Mouse (Mus musculus) testis, adult 2 months (tissue): ENCODE measurements around the gene Pip5k1b. TPM values are rescaled to one million over a fixed set of nuclear protein-coding genes. Genes with fewer than 3 reads are reported as not detected.

Experiments
- H3K27ac ChIP-seq: fragments of 200-500 bp; 2 replicates; pipeline ENCODE4 v1.5.1; 2012; ENCODE audit warnings: low read depth, low read length; ENCODE audit not compliant: control insufficient read depth, insufficient read depth
- H3K27me3 ChIP-seq: fragments of 200-500 bp; 2 replicates; pipeline ENCODE4 v1.6.1; 2012; ENCODE audit warnings: mild to moderate bottlenecking, low read length, moderate library complexity; ENCODE audit not compliant: control insufficient read depth, insufficient read depth
- H3K36me3 ChIP-seq: fragments of 200-500 bp; 2 replicates; pipeline ENCODE4 v1.6.1; 2012; ENCODE audit warnings: mild to moderate bottlenecking, low read length; ENCODE audit not compliant: control insufficient read depth, insufficient read depth
- H3K4me1 ChIP-seq: fragments of 200-500 bp; 2 replicates; pipeline ENCODE4 v1.6.1; 2012; ENCODE audit warnings: low read length; ENCODE audit not compliant: control insufficient read depth, insufficient read depth
- H3K4me3 ChIP-seq: fragments of 200-500 bp; 2 replicates; pipeline ENCODE4 v1.5.1; 2012; ENCODE audit warnings: low read depth, mild to moderate bottlenecking, low read length, moderate library complexity, mixed read lengths; ENCODE audit not compliant: control insufficient read depth
- CTCF ChIP-seq: fragments of 200-500 bp; IDR thresholded peaks from 2 replicates; pipeline ENCODE4 v1.5.1; 2012; ENCODE audit warnings: low read depth, mild to moderate bottlenecking, inconsistent platforms, low read length, moderate library complexity; ENCODE audit not compliant: control insufficient read depth, insufficient read depth, insufficient replicate concordance
- POLR2A ChIP-seq: fragments of 200-500 bp; IDR thresholded peaks from 2 replicates; pipeline ENCODE4 v1.6.1; 2012; ENCODE audit warnings: low read depth, mild to moderate bottlenecking, inconsistent platforms, low read length, moderate library complexity; ENCODE audit not compliant: control insufficient read depth
- polyA plus RNA-seq: library from polyadenylated mRNA; depleted of rRNA; stranded (reverse); fragments of >200 nt; gene quantifications from 2 replicates; pipeline ENCODE4 v1.2.3, GENCODE M21; 2012

Pip5k1b gene
- polyA plus RNA-seq, 1 experiment = 6.1 TPM

- Histone ChIP-seq H3K4me1 (no peaks in the 10 kb centered on the region), H3K27me3 (no peaks in the 10 kb centered on the region), H3K4me3 (no peak overlapping the region), H3K36me3 (no peaks in the 10 kb centered on the region), H3K27ac (no peak overlapping the region)
- no peak for TF ChIP-seq CTCF
- TF ChIP-seq POLR2A = no peak
Measured at GRCm38 (mm10) chr19:24521997-24522396, 33.7 kb downstream of the Pip5k1b start.

DNA sequence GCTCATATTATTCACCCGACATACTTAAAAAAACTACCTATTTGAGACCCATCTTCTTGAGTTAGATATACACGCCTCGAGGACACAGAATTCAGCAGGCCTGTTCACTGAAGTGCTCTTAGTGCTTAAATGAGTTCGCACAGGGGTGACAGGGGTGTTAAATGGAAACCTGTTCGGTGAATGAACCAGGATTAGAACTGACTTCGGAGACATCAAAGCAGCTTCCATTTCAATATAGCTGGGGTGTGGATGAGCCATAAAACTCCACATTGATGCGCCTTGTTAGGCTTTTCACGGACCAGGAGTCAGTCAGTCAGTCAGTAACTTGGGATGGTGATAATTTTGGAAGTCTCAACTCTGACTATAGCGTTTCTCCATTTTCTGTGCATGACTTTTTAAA is 34.5 kb downstream of the Pip5k1b start:
- H3K4me3 ChIP-seq = no peak overlapping the region
- no peaks in the 10 kb centered on the region for H3K36me3 ChIP-seq
- no peak overlapping the region for H3K27ac ChIP-seq
- TF ChIP-seq CTCF (no peak), POLR2A (no peak)
- H3K4me1 ChIP-seq = no peaks in the 10 kb centered on the region
- H3K27me3 ChIP-seq = no peaks in the 10 kb centered on the region

GRCm38 (mm10) chr19:24519732-24520409 is 35.8 kb downstream of the Pip5k1b start:
- TF ChIP-seq CTCF (no peak), POLR2A (no peak)
- Histone ChIP-seq H3K4me1 (no peaks in the 10 kb centered on the region), H3K4me3 (no peak overlapping the region), H3K36me3 (no peaks in the 10 kb centered on the region), H3K27me3 (no peaks in the 10 kb centered on the region), H3K27ac (no peak overlapping the region)

GRCm38 (mm10) chr19:24518384-24518783 is 37.3 kb downstream of the Pip5k1b start:
- no peak overlapping the region for H3K4me3 ChIP-seq
- no peak overlapping the region for H3K27ac ChIP-seq
- no peaks in the 10 kb centered on the region for H3K36me3 ChIP-seq
- no peaks in the 10 kb centered on the region for H3K27me3 ChIP-seq
- H3K4me1 ChIP-seq = peaks cover 3% of the 10 kb centered on the region
- TF ChIP-seq POLR2A (no peak), CTCF (no peak)

- H3K4me1 ChIP-seq = peaks cover 3% of the 10 kb centered on the region
- no peaks in the 10 kb centered on the region for H3K27me3 ChIP-seq
- TF ChIP-seq POLR2A = no peak
- TF ChIP-seq CTCF = no peak
- H3K27ac ChIP-seq = no peak overlapping the region
- no peak overlapping the region for H3K4me3 ChIP-seq
- H3K36me3 ChIP-seq = no peaks in the 10 kb centered on the region
Measured at GRCm38 (mm10) chr19:24517057-24517456, 38.6 kb downstream of the Pip5k1b start.

DNA sequence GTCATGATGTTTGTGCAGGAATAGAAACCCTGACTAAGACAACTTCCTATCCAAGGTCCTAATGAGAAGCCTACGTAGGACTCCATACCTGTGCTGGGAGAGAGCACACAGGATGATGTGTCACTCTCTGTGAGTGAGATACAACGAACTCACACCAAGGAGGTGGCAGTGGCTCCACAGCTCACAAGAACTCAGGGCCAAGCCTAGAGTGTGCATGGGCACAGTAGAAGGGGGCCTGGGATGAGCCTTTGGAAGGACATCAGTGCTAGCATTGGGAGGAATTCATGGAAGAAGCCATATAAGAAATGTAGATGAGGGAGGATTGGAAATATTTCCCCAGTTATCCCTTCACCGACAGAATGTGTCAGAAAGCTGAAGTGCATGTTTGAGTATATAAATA is 39.7 kb downstream of the Pip5k1b start:
- Histone ChIP-seq H3K36me3 (no peaks in the 10 kb centered on the region), H3K27me3 (no peaks in the 10 kb centered on the region), H3K27ac (no peak overlapping the region), H3K4me3 (no peak overlapping the region), H3K4me1 (peaks cover 5% of the 10 kb centered on the region)
- TF ChIP-seq POLR2A (no peak), CTCF (no peak)

DNA sequence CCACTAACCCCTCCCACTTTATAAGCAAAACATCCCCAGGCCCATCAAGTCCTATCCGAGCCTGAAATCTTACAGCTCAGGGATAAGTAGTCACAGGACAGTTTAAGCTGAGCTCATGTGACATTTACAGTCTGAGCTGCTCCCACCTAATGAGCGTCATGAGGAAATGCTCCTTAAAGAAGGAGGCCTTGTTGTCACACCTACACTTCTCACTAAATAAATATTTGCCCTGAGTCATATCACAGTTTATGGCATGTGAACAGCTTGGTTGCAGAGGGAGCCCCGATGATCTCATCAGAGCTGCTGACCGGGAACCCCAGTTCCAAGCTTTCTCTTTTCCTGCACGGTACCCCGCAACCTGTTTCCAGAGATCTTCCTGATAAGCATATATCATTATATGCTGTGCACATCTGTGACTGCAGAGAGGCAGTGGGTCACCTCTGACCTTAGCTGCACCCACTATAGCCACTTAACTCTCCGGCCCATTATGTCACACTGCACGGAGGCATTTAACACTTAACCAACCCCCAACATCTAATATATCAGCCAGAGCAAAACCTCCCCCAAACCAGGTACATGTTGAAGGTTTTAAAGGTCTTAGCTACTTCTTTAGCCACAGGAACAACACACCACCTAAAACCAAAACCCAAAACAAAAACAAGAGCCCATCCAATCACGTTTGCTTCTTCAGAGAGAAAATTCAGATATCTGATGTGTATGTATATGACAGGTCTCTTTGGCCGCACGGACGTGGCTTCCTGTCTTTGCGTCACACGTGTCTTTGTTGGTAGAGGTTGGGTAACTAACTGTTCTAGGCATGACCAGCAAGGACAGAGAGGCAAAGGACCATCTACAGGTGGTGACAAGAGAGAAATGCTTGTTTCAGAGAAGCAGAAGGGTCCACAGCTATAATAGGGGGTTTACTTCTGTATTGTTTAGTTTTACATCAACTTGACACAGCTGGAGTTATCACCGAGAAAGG is 40.7 kb downstream of the Pip5k1b start:
- Histone ChIP-seq H3K36me3 (no peaks in the 10 kb centered on the region), H3K27me3 (no peaks in the 10 kb centered on the region), H3K27ac (no peak overlapping the region), H3K4me3 (no peak overlapping the region), H3K4me1 (peaks cover 5% of the 10 kb centered on the region)
- TF ChIP-seq CTCF (no peak), POLR2A (no peak)
